Mouse (Mus musculus): ENCODE data around the gene D11Wsu47e.

DNA sequence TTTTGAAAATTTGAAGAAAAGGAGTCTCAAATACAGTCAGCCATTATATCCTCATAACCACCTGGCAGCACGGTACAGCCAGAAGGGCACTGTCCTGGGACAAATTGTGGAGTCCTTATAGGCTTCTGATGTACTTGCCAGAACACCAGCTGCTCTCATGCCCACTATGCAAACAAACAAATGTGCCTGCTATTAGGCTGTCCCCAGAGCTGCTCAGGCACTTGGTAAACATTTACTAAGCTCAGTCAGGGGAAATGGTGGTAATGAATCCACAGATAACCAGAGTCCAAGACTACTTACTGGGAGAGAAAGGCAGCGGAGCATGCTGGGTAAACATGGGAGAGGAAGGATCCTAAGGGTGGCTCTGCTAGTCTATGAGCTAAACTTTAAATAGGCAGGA, 17.1 kb upstream of the D11Wsu47e start:
- TF ChIP-seq MAX (IDR thresholded peaks at IDR 0.05) = no peak
- TF ChIP-seq CTCF (IDR thresholded peaks at IDR 0.05; ENCODE audit: control insufficient read depth, insufficient read depth, insufficient read length) = no peak
- no peak for TF ChIP-seq MYOD1 (IDR thresholded peaks at IDR 0.05; ENCODE audit: control insufficient read depth, insufficient read length, low read depth)
- TF ChIP-seq USF1 (IDR thresholded peaks at IDR 0.05; ENCODE audit: low read depth) = no peak
- TF ChIP-seq MYOG (IDR thresholded peaks at IDR 0.05; ENCODE audit: control insufficient read depth, extremely low read depth, insufficient read length) = no peak
- TF ChIP-seq CEBPB (IDR thresholded peaks at IDR 0.05; ENCODE audit: low read depth) = no peak

Data from C2C12 (cell line).